9 mouse cellular contexts compared by ENCODE assay signal in the genomic region with DNA sequence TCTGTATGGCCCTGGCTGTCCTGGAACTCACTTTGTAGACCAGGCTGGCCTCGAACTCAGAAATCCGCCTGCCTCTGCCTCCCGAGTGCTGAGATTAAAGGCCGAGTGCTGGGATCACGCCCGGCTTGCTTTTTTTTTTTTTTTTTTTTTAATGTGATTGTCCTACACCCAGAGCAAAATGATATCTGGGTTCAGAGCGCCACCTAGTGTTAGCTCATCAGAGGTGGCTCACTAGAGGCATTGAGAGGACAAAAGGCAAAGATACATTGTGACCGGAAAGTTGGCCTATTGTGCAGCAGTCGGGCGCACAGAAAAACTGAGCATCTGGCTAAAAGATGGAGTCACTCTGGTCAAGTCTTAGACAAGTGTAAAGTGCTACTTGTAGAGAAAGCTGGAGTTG. TPM values are rescaled to one million over a fixed set of nuclear protein-coding genes. Genes with fewer than 3 reads are reported as not detected.
DNase-seq lines count a peak whose midpoint lies in the region; ATAC-seq and TF ChIP-seq lines count a peak whose summit lies in the region.
"Had no signal": no experiment of that assay in that cellular context is flagged by ENCODE, and none has a peak within 500 bp of the region (broad histone marks: within the 10 kb centered on the region; RNA-seq: fewer than 3 reads in every experiment).

No protein-coding gene starts in this region.

- 36% methylated on average over 10 of the region's 10 CpGs for WGBS in embryonic facial prominence, embryonic 10.5 days
- 16% methylated on average over 10 of the region's 10 CpGs for WGBS in liver, embryonic 14.5 days (ENCODE audit: insufficient replicate concordance)
- WGBS in neural tube, embryonic 12.5 days: 25% methylated on average over 10 of the region's 10 CpGs

- no peak overlapping the region for H3K4me2 ChIP-seq in liver, embryonic 14.5 days (ENCODE audit: low read depth)
- no peak overlapping the region for H3K4me2 ChIP-seq in neural tube, embryonic 12.5 days (replicated peaks)
- H3K4me2 ChIP-seq: embryonic facial prominence, embryonic 12.5 days had no signal

- ATAC-seq in liver, embryonic 14.5 days (ENCODE audit: insufficient read depth): peak; percentile 62; the same call in 1 of the 2 replicates
- peak; percentile 44; the same call in 1 of the 2 replicates for ATAC-seq in neural tube, embryonic 12.5 days (ENCODE audit: low FRiP score, low read depth)

- no peak for TF ChIP-seq POLR2A in testis, adult 2 months (IDR thresholded peaks at IDR 0.05; ENCODE audit: control insufficient read depth, low read depth, low read length)

- H3K27ac ChIP-seq in embryonic facial prominence, embryonic 10.5 days (replicated peaks): peak overlapping the region; percentile 40
- no peak overlapping the region for H3K27ac ChIP-seq in liver, embryonic 14.5 days
- H3K27ac ChIP-seq in neural tube, embryonic 12.5 days: no peak overlapping the region
- no peak overlapping the region for H3K27ac ChIP-seq in testis, adult 2 months (ENCODE audit: control insufficient read depth, insufficient read depth, low read depth, low read length)
- H3K27ac ChIP-seq: embryonic facial prominence, embryonic 12.5 days had no signal

- no peak overlapping the region for H3K9ac ChIP-seq in liver, embryonic 14.5 days (replicated peaks)
- no peak overlapping the region for H3K9ac ChIP-seq in neural tube, embryonic 12.5 days
- H3K9ac ChIP-seq: embryonic facial prominence, embryonic 12.5 days had no signal

- peaks cover 31% of the 10 kb centered on the region for H3K4me1 ChIP-seq in embryonic facial prominence, embryonic 10.5 days
- H3K4me1 ChIP-seq in liver, embryonic 14.5 days (replicated peaks; ENCODE audit: control insufficient read depth in 2 of 2, insufficient read depth in 2 of 2, low read length in 1 of 2): peaks cover 0 to 4% of the 10 kb centered on the region in 2 experiments; a peak in 1 of 4 replicates
- peaks cover 24% of the 10 kb centered on the region for H3K4me1 ChIP-seq in neural tube, embryonic 12.5 days
- H3K4me1 ChIP-seq in testis, adult 2 months (ENCODE audit: control insufficient read depth, insufficient read depth, low read length): peaks cover 11% of the 10 kb centered on the region

- TF ChIP-seq EP300 in liver, embryonic 14.5 days (IDR thresholded peaks at IDR 0.05; ENCODE audit: low read depth): no peak

- DNase-seq in CD4-positive, CD25-positive, alpha-beta regulatory T cell, adult 2 months (ENCODE audit: low read depth, low spot score): peak; percentile 91
- peak; percentile 91 for DNase-seq in adrenal gland, postnatal 14 days
- peak; percentile 79 for DNase-seq in embryonic facial prominence, embryonic 10.5 days (ENCODE audit: low spot score)
- DNase-seq in heart, adult 9 months (ENCODE audit: low spot score in 2 of 2): peak; percentile 61 to 80
- peak; percentile 89 for DNase-seq in kidney, postnatal 14 days
- DNase-seq in liver, embryonic 14.5 days (ENCODE audit: low read depth in 3 of 3, low spot score in 3 of 3): peak; percentile 68 to 72 (median 70)

- no peak overlapping the region for H3K4me3 ChIP-seq in embryonic facial prominence, embryonic 10.5 days
- no peak overlapping the region for H3K4me3 ChIP-seq in liver, embryonic 14.5 days (ENCODE audit: insufficient read depth in 1 of 2, low read depth in 2 of 2, low read length in 2 of 2)
- no peak overlapping the region for H3K4me3 ChIP-seq in neural tube, embryonic 12.5 days
- H3K4me3 ChIP-seq in testis, adult 2 months (ENCODE audit: control insufficient read depth, low read depth, low read length): no peak overlapping the region
- H3K4me3 ChIP-seq: embryonic facial prominence, embryonic 12.5 days had no signal

- no peaks in the 10 kb centered on the region for H3K9me3 ChIP-seq in embryonic facial prominence, embryonic 10.5 days
- no peaks in the 10 kb centered on the region for H3K9me3 ChIP-seq in liver, embryonic 14.5 days (ENCODE audit: control insufficient read depth, low read length)
- no peaks in the 10 kb centered on the region for H3K9me3 ChIP-seq in neural tube, embryonic 12.5 days
- H3K9me3 ChIP-seq: embryonic facial prominence, embryonic 12.5 days had no signal

- H3K36me3 ChIP-seq in embryonic facial prominence, embryonic 10.5 days (replicated peaks): peaks cover 30% of the 10 kb centered on the region
- 0 out of 2 replicates have a peak, but pooled peaks cover 4% of the 10 kb centered on the region for H3K36me3 ChIP-seq in liver, embryonic 14.5 days (replicated peaks; ENCODE audit: control insufficient read depth, insufficient read depth, low read depth)
- H3K36me3 ChIP-seq in neural tube, embryonic 12.5 days: peaks cover 22% of the 10 kb centered on the region
- no peaks in the 10 kb centered on the region for H3K36me3 ChIP-seq in testis, adult 2 months (ENCODE audit: control insufficient read depth, insufficient read depth, low read length)

- peak; percentile 85 for TF ChIP-seq CTCF in liver, embryonic 14.5 days (IDR thresholded peaks at IDR 0.05; ENCODE audit: low read depth)
- peak; percentile 50; the same call in 1 of the 2 replicates for TF ChIP-seq CTCF in testis, adult 2 months (IDR thresholded peaks at IDR 0.05; ENCODE audit: control insufficient read depth, insufficient read depth, insufficient replicate concordance, low read depth, low read length)

- 0 out of 2 replicates have a peak, but pooled peaks cover 6% of the 10 kb centered on the region for H3K27me3 ChIP-seq in embryonic facial prominence, embryonic 10.5 days (replicated peaks; ENCODE audit: low read depth, poor library complexity, severe bottlenecking)
- no peaks in the 10 kb centered on the region for H3K27me3 ChIP-seq in liver, embryonic 14.5 days (ENCODE audit: control insufficient read depth, insufficient read depth, low read length)
- no peaks in the 10 kb centered on the region for H3K27me3 ChIP-seq in neural tube, embryonic 12.5 days (replicated peaks)
- H3K27me3 ChIP-seq in testis, adult 2 months (ENCODE audit: control insufficient read depth, insufficient read depth, low read length): no peaks in the 10 kb centered on the region
- H3K27me3 ChIP-seq: embryonic facial prominence, embryonic 12.5 days had no signal

RNA-seq across cellular contexts. Expression of a gene that starts 6.6 kb away (rescaled TPM):
- total RNA-seq in adrenal gland, postnatal 14 days (2021): 259 and 296 TPM in 2 replicates
- 3,361 and 3,650 TPM in 2 replicates for polyA plus RNA-seq in embryonic facial prominence, embryonic 10.5 days (2016; fragmentation: Nextera tagmentation; extraction: Ambion mirVana)
- polyA plus RNA-seq in liver, embryonic 14.5 days (2012; rRNA removed): 846 and 879 TPM in 2 replicates
- 746 and 755 TPM in 2 replicates for polyA plus RNA-seq in liver, embryonic 14.5 days (2014; fragmentation: Nextera tagmentation; extraction: Ambion mirVana)
- 1,568 and 1,704 TPM in 2 replicates for polyA plus RNA-seq in neural tube, embryonic 12.5 days (2016; fragmentation: Nextera tagmentation; extraction: Ambion mirVana)
- polyA plus RNA-seq in testis, adult 2 months (2012; rRNA removed): 261 and 275 TPM in 2 replicates

RNA-seq across cellular contexts. Expression of a gene that starts 16.2 kb away (rescaled TPM):
- total RNA-seq in adrenal gland, postnatal 14 days (2021): 33.3 and 40.9 TPM in 2 replicates
- 6.8 and 8.5 TPM in 2 replicates for polyA plus RNA-seq in embryonic facial prominence, embryonic 10.5 days (2016; fragmentation: Nextera tagmentation; extraction: Ambion mirVana)
- 33.8 and 36.4 TPM in 2 replicates for polyA plus RNA-seq in liver, embryonic 14.5 days (2012; rRNA removed)
- 42.7 and 43.7 TPM in 2 replicates for polyA plus RNA-seq in liver, embryonic 14.5 days (2014; fragmentation: Nextera tagmentation; extraction: Ambion mirVana)
- polyA plus RNA-seq in neural tube, embryonic 12.5 days (2016; fragmentation: Nextera tagmentation; extraction: Ambion mirVana): 8.4 and 8.9 TPM in 2 replicates
- 159 and 168 TPM in 2 replicates for polyA plus RNA-seq in testis, adult 2 months (2012; rRNA removed)

RNA-seq across cellular contexts. Expression of a gene that starts 31.1 kb away (rescaled TPM):
- 0.59 and 0.79 TPM in 2 replicates for total RNA-seq in adrenal gland, postnatal 14 days (2021)
- 0.21 TPM in 1 of 2 replicates, not detected in the other for polyA plus RNA-seq in embryonic facial prominence, embryonic 10.5 days (2016; fragmentation: Nextera tagmentation; extraction: Ambion mirVana)
- polyA plus RNA-seq in liver, embryonic 14.5 days (2012; rRNA removed): not detected in 2 replicates
- polyA plus RNA-seq in liver, embryonic 14.5 days (2014; fragmentation: Nextera tagmentation; extraction: Ambion mirVana): 0.10 TPM in 1 of 2 replicates, not detected in the other
- not detected in 2 replicates for polyA plus RNA-seq in neural tube, embryonic 12.5 days (2016; fragmentation: Nextera tagmentation; extraction: Ambion mirVana)
- polyA plus RNA-seq in testis, adult 2 months (2012; rRNA removed): 500 and 561 TPM in 2 replicates
- polyA plus RNA-seq: embryonic facial prominence, embryonic 12.5 days had no signal

RNA-seq across cellular contexts. Expression of a gene that starts 39.8 kb away (rescaled TPM):
- 1.8 and 1.9 TPM in 2 replicates for total RNA-seq in adrenal gland, postnatal 14 days (2021)
- 2.3 and 3.0 TPM in 2 replicates for polyA plus RNA-seq in embryonic facial prominence, embryonic 10.5 days (2016; fragmentation: Nextera tagmentation; extraction: Ambion mirVana)
- 0.23 and 0.47 TPM in 2 replicates for polyA plus RNA-seq in liver, embryonic 14.5 days (2012; rRNA removed)
- 0.18 TPM in 1 of 2 replicates, not detected in the other for polyA plus RNA-seq in liver, embryonic 14.5 days (2014; fragmentation: Nextera tagmentation; extraction: Ambion mirVana)
- polyA plus RNA-seq in neural tube, embryonic 12.5 days (2016; fragmentation: Nextera tagmentation; extraction: Ambion mirVana): 2.7 TPM in 2 replicates
- 120 and 145 TPM in 2 replicates for polyA plus RNA-seq in testis, adult 2 months (2012; rRNA removed)

RNA-seq across cellular contexts. Expression of a gene that starts 55.1 kb away (rescaled TPM):
- 69.1 and 93.9 TPM in 2 replicates for total RNA-seq in adrenal gland, postnatal 14 days (2021)
- 3.0 and 4.3 TPM in 2 replicates for polyA plus RNA-seq in embryonic facial prominence, embryonic 10.5 days (2016; fragmentation: Nextera tagmentation; extraction: Ambion mirVana)
- polyA plus RNA-seq in liver, embryonic 14.5 days (2012; rRNA removed): 71.5 and 90.6 TPM in 2 replicates
- polyA plus RNA-seq in liver, embryonic 14.5 days (2014; fragmentation: Nextera tagmentation; extraction: Ambion mirVana): 68.8 and 75.7 TPM in 2 replicates
- 2.1 and 4.2 TPM in 2 replicates for polyA plus RNA-seq in neural tube, embryonic 12.5 days (2016; fragmentation: Nextera tagmentation; extraction: Ambion mirVana)
- 7.0 and 8.9 TPM in 2 replicates for polyA plus RNA-seq in testis, adult 2 months (2012; rRNA removed)

Comparison
In these comparisons a context has a peak if more than half of its experiments do, and no peak if none do; other contexts are left out.
1. RNA of a gene that starts 31.1 kb away (polyA plus RNA-seq): 500 to 561 TPM in testis, adult 2 months; 0.21 TPM in embryonic facial prominence, embryonic 10.5 days, 0.10 TPM in liver, embryonic 14.5 days and not detected in neural tube, embryonic 12.5 days; every median in the first group is over 100 times any median in the second.
2. Peak in every context shown above with its lines, with median percentiles within 50 percentile points of each other: DNase-seq.